Mouse (Mus musculus) naive thymus-derived CD4-positive, alpha-beta T cell, adult 2 months (primary cell): Measurements from ENCODE around the gene Ildr1.

Source experiments
- DNase-seq: peaks from one replicate; pipeline ENCODE4 v3.0.0-alpha.2; 2011; ENCODE audit warnings: low read depth

The Ildr1 gene

GRCm38 (mm10) chr16:36693818-36694413, at the start of gene Ildr1:
TSS of gene Ildr1 (plus strand) at chr16:36693978.
- DNase-seq = peak; percentile 79

DNA sequence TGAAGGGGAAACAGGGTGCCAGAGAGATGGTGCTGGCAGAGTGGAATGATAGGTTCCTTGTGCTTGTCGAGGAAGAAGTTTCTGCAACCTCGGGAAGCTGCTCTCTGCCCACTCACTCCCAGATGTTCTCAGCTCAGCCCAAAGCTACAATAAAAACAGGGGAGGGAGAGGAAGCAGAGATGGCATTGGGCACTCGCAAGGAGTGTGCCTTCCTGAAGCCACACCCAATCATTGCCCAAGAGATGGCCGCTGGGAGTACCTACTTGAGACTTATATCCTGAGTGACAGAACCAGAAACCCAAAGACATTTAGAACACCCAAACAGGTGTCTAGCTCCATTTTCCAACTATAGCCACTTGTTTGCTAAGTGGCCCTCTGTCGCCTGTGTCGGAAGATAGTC, 48.7 kb upstream of the Ildr1 start:
- no peak for DNase-seq

DNA sequence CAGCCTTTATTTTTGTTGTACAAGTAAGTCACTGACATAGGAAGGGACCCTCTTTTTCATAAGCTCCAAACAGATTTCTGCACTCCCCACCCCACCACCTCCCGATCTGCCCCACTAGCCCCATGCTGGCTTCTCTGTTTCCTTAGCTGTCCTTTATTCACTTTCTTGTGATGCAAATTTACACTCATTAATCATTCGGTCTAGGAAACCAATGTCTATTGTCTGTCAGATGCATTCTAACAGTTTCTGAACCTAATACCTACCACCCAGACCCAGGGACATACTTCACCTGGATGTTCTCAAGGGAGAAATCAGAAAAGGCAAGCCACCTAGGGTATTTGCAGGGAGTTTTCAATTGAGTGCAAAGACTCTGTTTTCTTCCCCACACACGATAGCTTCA, 44.5 kb upstream of the Ildr1 start:
- no peak for DNase-seq

DNA sequence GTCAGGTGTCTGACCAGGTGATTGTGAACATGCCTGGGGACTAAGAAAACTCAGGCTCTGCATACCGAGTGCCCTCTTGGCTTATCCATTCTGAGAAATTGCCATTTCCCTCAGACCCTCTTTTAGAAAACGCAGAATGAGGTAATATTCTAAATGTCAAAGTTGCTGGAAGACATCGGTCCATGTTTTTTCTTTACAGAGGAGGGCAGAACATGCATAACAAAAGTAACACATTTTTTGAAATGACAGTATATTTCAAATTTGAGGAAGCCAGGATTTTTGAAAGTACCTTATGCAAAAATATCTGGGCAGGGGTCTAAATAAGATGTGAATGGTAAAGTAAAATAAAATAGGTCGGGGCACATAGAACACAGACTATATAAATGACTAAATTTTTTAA, 43.3 kb upstream of the Ildr1 start:
- no peak for DNase-seq

GRCm38 (mm10) chr16:36651174-36651766, 42.5 kb upstream of the Ildr1 start:
- DNase-seq = peak; percentile 41

DNA sequence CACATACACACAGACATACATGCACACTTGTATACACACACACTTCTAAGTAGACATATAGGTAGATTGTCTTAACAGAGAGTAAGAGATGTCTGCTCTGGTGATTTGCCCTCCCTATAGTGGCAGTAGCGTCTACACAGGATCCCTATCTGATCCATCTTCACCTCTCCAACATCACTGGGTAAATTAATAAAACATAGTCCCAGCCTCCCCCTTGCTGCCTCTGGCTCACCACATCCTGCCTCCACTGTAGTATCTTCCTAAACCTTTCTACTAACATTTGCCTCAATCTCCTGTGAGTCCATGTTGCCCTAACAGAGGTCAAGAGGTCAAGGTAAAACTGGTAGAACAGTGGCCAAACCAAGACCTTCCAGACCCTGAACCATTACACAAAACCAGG, 38.6 kb upstream of the Ildr1 start:
- DNase-seq = no peak

GRCm38 (mm10) chr16:36655910-36656309, 37.9 kb upstream of the Ildr1 start:
- DNase-seq = peak; percentile 35

GRCm38 (mm10) chr16:36661330-36661729, 32.4 kb upstream of the Ildr1 start:
- no peak for DNase-seq

GRCm38 (mm10) chr16:36663484-36663883, 30.3 kb upstream of the Ildr1 start:
- DNase-seq = no peak

DNA sequence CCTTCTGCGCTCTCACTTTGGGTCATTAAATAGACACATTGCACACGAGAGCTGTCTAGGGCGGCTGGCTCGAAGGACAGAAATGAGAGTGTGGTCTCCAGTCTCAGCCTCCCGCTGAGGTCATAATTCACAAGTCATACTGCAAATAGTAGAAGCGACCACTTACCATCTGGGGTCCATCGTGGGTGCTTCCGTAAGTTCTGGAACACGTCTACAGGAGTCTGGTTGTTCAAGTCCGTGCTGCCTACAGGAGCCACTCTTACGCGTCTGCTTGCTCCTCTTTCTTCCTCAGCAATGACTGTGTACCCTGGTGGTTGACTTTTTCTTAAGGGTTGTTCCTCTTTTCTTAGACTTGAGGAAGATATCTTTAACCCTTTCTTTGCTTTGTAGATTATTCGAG, 28.0 kb upstream of the Ildr1 start, which contains the start of gene Cd86:
TSS of gene Cd86 (minus strand) at position 300 of the 400 bp plus-strand sequence.
- DNase-seq = peak; percentile 71

- peak; percentile 72 for DNase-seq
Observed at GRCm38 (mm10) chr16:36666448-36667017, 27.2 kb upstream of the Ildr1 start.

DNA sequence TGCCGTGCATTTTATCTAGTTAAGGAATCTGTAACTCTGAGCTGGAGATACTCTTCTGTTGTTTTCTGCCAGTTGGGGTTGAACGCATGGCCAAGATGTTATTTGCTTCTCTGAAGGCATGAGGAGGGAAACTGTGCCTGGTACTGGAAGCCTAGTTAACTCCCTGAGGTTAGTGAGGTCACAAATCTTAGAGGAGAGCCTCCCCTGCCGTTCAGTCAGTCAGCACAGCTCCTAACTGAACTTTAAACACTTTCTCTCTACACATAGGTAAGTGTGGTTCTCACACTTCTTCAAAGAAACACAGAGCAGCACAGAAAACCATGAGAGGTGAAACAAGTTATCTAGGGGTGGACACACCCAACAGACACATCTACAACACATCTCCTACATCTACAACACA, 23.2 kb upstream of the Ildr1 start:
- DNase-seq = peak; percentile 32

GRCm38 (mm10) chr16:36673196-36673595, 20.6 kb upstream of the Ildr1 start:
- DNase-seq = no peak

DNA sequence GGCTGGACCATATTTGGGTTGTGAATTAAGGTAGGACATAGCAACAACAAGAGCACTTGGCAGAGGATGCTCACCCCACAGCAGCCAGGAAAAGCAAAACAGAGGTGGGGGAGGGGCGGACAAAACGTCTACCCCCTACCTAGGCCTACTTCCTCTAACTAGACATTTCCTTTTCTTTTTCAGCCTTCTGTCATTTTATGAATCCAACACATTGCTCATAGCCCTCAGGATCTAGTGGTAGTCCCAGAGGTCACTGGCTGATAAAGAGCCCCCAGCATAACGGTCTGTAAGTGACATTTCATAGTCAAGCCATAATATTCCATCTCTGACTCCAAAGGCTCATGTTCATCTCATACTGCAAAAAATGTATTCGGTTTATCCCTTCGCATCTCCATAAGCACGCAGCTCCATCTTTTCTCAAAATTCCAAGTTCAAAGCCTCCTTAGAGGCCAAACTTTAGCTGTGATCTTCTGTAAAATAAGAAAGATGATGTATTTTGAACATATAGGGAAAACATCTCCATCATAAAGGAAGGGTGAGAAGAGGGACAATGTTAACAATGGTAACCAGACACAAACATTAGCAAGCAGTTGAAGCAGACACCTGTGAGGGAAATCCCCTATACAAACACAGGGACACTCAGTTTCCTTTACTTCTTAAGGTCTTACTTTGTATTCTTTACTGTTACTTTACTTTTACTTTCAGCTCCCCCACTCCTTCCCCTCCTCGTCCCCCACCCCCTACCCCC, 19.1 kb upstream of the Ildr1 start:
- DNase-seq = peak; percentile 66

DNA sequence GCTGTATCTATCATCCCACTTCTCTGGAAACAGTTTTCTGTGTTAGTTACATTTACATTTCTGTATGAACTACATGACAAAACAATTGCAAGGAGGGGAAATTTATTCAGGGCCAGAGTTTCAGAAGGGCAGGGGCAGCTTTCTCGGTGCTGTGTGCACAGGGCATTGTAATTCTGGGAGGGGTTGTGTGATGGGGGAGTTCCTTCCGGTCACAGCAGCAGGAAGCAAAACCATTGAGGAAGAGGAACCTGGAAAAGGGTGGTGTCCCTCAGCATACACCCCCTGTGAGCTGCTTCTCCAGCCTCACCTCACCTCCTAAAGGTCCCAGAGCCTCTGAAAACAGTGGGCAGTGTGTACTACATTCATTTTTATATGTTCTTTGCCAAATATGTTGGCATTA, 18.5 kb upstream of the Ildr1 start:
- peak; percentile 24 for DNase-seq

DNA sequence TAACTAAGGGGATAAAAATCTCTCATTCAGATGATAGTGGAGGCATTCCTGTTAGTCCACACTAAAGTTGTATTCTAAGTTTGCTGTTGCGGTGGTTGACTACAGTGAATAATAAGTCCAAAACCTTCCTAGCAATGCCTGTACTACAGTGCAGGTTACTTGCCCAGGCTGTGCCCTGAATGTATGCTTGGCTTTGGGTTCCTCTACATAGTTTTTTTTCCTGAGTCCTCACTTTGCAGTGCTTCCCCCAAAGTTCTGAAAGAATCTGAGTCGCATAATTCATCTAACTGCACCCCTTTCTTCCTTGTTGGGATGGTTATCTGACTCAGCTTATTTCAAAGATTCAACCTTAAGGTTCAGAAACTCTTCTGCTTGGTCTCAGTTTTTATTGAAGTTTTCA, 17.9 kb upstream of the Ildr1 start:
- DNase-seq = no peak

DNA sequence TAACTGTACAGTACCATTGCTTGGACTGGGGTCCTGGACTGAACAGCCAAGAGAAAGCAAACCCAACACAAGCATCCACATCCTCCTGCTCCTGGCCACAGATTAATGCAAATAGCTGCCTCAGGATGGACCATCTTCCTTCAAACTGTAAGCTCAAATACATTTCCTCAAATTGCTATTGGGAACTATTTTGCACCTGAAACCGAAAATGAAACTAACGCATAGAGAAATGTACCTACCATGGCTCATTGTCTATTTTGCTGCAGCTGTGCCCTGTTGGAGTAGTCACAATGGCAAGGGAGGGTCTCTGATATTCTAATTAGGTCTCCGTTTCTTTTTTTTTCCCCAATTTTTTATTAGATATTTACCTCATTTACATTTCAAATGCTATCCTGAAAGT, 11.9 kb upstream of the Ildr1 start:
- DNase-seq = no peak

DNA sequence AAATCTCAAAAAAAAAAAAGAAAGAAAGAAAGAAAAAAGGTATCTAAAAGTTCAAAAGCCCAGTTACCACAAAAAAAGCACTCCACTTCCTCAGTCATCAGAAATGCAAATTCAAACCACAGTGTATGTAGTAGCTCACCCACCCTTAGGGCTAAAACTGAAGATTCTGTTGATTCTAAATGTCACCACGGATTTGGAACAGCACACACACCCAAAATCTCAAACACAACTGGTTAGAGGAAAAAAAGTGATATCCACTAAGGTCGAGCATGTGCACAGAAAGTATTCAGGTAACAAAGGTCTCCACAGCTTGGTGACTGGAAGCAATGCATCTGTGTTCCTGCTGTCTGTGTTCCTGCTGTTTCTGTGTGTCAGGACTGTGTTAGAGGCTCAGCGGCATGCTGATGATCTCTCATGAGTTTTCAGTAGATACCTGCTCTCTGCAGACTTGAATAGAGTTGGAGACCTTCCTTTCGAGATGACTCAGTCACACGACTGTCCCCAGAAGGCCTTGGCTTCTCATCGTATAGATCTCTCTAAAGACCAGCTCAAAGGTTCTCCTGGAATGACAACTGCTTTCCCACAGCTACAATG, 9.4 kb upstream of the Ildr1 start:
- peak; percentile 63 for DNase-seq

DNA sequence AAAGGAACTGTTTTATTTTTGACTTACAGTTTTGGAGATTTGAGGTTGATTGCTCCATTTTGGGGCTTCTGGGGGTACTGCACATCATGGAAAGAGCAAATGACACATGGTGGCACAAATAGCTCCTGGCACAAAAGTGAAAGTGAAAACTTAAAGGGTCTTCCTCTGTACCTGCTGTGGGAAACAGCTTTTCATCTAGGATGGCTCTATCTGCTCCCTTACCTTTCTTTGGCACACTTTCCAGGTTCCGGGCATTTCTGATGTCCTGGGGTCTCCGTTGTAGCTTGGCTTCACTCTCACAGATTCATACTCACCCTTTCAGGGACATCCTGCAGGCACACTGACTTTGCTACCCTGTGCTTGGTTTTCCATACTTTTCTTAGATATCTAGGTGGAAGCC, 5.7 kb upstream of the Ildr1 start:
- no peak for DNase-seq

- no peak for DNase-seq
Observed at GRCm38 (mm10) chr16:36691484-36691883, 2.3 kb upstream of the Ildr1 start.

DNA sequence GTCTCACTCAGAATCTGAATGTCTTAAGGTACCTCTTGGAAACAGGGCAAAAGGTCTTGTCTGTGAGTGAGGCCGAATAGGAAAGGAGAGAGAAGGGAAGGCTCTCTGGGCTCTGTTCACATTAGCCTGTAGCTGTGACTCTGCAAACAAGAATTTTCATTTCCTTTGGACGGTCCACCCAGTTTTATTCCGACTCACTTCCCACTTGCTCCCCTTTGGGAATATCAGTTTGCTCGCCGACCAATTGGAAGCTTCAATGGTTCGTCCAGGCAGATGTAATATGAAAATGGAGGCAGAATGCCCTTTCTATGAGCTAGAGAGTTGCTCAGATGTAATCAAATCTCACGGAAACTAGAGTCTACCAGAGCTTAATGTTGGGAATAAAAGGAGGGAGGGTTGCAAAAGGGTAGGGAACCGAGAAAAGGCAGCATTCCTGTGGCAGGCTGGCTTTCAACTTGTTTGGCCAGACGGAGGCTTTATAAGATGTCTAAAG, 1.1 kb downstream of the Ildr1 start:
- DNase-seq = no peak

DNA sequence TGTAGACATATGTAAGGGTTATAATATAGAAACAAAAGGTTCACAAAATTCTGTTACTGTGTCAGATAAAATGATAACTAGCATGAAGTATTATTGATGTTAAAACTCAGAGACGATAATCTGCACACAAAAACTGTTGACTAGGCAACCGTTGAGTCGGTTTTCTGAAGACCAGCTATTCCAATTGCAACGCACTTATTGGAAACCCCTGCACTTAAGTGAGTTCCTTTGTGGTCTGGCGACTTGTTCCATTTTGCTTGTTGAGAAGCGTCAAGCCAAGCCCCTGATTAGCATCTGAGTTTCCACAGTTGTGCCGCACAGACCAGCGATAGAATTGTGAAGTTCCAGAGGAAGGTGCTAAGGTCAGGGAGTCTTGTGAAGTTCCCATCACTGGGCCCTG, 3.6 kb downstream of the Ildr1 start:
- no peak for DNase-seq

- no peak for DNase-seq
Observed at GRCm38 (mm10) chr16:36700484-36700883, 6.7 kb downstream of the Ildr1 start.
